Mouse (Mus musculus) intestine, embryonic 16.5 days (tissue): ENCODE measurements around the gene Izumo2. TPM values are rescaled to one million over a fixed set of nuclear protein-coding genes. Genes with fewer than 3 reads are reported as not detected.
"Not testable (repeated sequence)": the region's sequence is repeated elsewhere in the genome, so short reads cannot be mapped to it uniquely, and the experiment has no call there.

Experiments
- ATAC-seq: fragments of 200-750 bp; cut with Nextera tagmentation; 2 replicates; pipeline ENCODE4 v1.8.0; 2017; ENCODE audit warnings: moderate TSS enrichment, moderate library complexity
- H3K27ac ChIP-seq: fragments of 300-500 bp; sonication (generic); 2 replicates; pipeline ENCODE4 v1.5.1; 2014; ENCODE audit warnings: mild to moderate bottlenecking, low read length
- H3K27me3 ChIP-seq: fragments of 300-500 bp; sonication (generic); replicated peaks from 2 replicates; pipeline ENCODE4 v1.6.1; 2014; ENCODE audit warnings: low read length, control low read depth, mixed read lengths; ENCODE audit not compliant: control insufficient read depth, insufficient read depth
- H3K36me3 ChIP-seq: fragments of 300-500 bp; sonication (generic); 2 replicates; pipeline ENCODE4 v1.6.1; 2014; ENCODE audit warnings: low read length, control low read depth; ENCODE audit not compliant: control insufficient read depth, insufficient read depth
- H3K4me1 ChIP-seq: fragments of 300-500 bp; sonication (generic); 2 replicates; pipeline ENCODE4 v1.6.1; 2014; ENCODE audit warnings: low read length, control low read depth, mixed read lengths; ENCODE audit not compliant: control insufficient read depth, insufficient read depth
- H3K4me2 ChIP-seq: fragments of 300-500 bp; sonication (generic); 2 replicates; pipeline ENCODE4 v1.6.1; 2014; ENCODE audit warnings: low read depth, low read length, control low read depth
- H3K4me3 ChIP-seq: fragments of 300-500 bp; sonication (generic); 2 replicates; pipeline ENCODE4 v1.5.1; 2014; ENCODE audit warnings: mild to moderate bottlenecking, low read length
- H3K9ac ChIP-seq: fragments of 300-500 bp; sonication (generic); 2 replicates; pipeline ENCODE4 v1.6.1; 2014; ENCODE audit warnings: low read depth, low read length
- H3K9me3 ChIP-seq: fragments of 300-500 bp; sonication (generic); 2 replicates; pipeline ENCODE4 v1.6.1; 2016; ENCODE audit warnings: low read length, control low read depth; ENCODE audit not compliant: control insufficient read depth
- WGBS: fragments of 180-500 bp; shearing (Covaris S2); extraction: QIAGEN DNeasy Blood & Tissue Kit; methylation state at CpG from one replicate; pipeline ENCODE4 v1.1.7; 2014; 5-methylcytosine and 5-hydroxymethylcytosine counted together
- polyA plus RNA-seq: library from polyadenylated mRNA; unstranded; fragments of >200 nt; fragmentation: Nextera tagmentation; extraction: Ambion mirVana; gene quantifications from 2 replicates; pipeline ENCODE4 v1.2.1, GENCODE M21; 2015

The Izumo2 gene
- polyA plus RNA-seq, 1 experiment from 2014 or later, result not detected

DNA sequence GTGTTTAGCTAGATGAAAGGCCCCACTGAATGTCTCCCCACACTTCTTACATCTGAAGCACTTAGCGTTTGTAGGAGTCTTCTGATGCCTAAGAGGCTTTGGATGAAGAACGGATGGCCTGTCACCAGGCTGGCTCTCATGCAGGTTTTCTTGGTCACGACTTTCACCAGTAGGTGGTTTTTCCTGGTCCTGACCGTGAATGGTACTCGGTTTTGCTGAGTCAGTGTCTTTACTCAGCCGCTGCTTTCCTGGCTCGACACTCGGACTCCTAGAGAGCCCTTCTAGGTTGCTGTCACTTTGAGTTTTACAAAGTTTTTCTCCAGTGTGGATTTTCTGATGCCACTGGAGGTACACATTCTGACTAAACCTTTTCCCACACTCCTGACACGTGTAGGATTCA lies 25.2 kb downstream of the Izumo2 start:
- Histone ChIP-seq H3K4me2 (no peak overlapping the region), H3K27me3 (no peaks in the 10 kb centered on the region), H3K4me3 (no peak overlapping the region), H3K36me3 (no peaks in the 10 kb centered on the region), H3K9me3 (no peaks in the 10 kb centered on the region), H3K4me1 (no peaks in the 10 kb centered on the region), H3K27ac (no peak overlapping the region), H3K9ac (no peak overlapping the region)
- WGBS, result 87% methylated on average over 9 of the region's 9 CpGs
- ATAC-seq, result no peak

DNA sequence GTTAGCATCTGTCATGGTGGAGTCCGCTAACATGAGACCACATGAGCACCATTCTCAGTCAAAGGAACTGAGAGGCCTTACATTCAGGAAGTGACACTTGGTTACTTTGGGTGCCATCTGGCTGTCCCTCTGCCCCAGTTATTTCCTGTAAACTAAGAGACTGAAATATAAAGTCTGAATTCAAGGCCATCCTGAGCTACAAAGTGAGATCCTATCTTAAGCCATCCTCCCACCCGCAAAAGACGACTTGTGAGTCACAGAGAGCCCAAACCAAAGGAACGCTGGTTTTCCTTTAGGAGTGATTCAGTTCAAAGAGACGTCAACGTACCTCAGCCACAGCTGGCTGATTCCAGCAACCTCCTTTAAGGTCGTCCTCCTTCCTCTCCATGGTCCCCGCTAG lies 32.8 kb downstream of the Izumo2 start:
- ATAC-seq, result no peak
- Histone ChIP-seq H3K9ac (no peak overlapping the region), H3K4me1 (peaks cover 11% of the 10 kb centered on the region), H3K27ac (no peak overlapping the region), H3K36me3 (no peaks in the 10 kb centered on the region), H3K9me3 (no peaks in the 10 kb centered on the region), H3K27me3 (no peaks in the 10 kb centered on the region), H3K4me3 (no peak overlapping the region), H3K4me2 (no peak overlapping the region)
- WGBS, result 82% methylated on average over 8 of the region's 8 CpGs

DNA sequence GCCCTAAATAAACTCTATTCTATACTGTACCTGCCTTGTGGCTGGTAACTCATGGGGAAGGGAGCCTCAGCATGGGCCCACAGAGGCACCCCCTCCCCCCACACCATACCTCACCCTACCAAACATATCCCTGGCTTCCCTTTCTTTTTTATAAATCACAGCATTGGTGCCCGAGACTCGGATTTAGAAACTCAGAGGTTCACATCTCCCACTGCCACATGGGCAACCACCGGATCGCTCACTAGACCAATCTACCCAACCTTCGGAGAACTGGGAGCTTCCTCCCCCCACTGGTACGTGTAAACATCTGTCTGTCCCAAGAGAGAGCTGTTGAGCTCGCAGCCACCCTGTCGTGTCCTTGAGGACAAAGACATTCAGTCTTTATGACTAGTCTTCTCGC lies 35.7 kb downstream of the Izumo2 start:
- H3K27me3 ChIP-seq, result no peaks in the 10 kb centered on the region
- no peaks in the 10 kb centered on the region for H3K9me3 ChIP-seq
- WGBS, result 53% methylated on average over 9 of the region's 9 CpGs
- no peak for ATAC-seq
- peaks cover 21% of the 10 kb centered on the region for H3K4me1 ChIP-seq
- H3K27ac ChIP-seq, result no peak overlapping the region
- no peaks in the 10 kb centered on the region for H3K36me3 ChIP-seq
- 0 out of 2 replicates have a peak overlapping the region, but pooled peaks have one; percentile 87 for H3K4me2 ChIP-seq
- H3K4me3 ChIP-seq, result no peak overlapping the region
- no peak overlapping the region for H3K9ac ChIP-seq

DNA sequence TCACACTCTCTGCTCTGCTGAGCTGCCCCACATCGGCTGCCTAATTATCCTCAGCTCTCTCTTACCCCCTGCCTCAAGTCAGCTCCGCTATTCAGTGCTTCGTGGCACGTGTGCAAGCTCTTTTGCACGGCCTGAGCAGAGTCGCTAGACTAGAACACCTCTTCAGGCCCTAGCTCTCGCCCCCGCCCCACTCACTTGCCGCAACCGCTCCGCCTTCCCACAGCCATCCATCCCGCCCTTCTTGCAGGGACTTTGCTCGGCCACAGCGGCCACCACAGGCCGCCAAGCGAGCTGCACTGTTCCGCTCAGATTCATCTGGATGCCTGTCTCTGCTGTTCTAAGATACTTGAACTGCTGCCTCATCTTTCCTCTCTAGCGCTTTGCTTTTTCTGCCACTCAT lies 36.5 kb downstream of the Izumo2 start:
- Histone ChIP-seq H3K9me3 (no peaks in the 10 kb centered on the region), H3K27me3 (no peaks in the 10 kb centered on the region), H3K4me1 (peaks cover 25% of the 10 kb centered on the region), H3K36me3 (no peaks in the 10 kb centered on the region), H3K27ac (no peak overlapping the region), H3K9ac (peak overlapping the region; percentile 67), H3K4me3 (peak overlapping the region; percentile 52), H3K4me2 (peak overlapping the region; percentile 87)
- under 1% methylated on average over 18 of the region's 18 CpGs for WGBS
- peak; percentile 49 for ATAC-seq

DNA sequence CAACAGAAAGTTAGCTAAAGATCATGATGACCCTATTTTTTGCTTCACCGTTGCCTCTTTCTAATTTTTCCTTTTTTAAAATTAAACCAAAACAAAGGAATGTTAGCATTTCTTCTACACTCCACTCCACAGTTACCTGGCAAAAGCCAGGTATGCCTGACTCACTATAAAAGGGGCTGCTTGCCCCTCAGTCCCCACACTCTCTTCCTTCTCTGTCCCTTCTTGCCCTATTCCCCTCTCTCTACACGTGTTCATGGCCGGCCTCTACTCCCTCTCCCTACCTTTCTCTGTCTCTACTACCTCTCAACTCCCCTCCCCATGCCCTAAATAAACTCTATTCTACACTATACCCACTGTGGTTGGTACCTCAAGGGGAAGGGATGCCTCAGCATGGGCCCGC lies 38.6 kb downstream of the Izumo2 start:
- H3K9me3 ChIP-seq, result no peaks in the 10 kb centered on the region
- H3K27me3 ChIP-seq, result no peaks in the 10 kb centered on the region
- H3K4me2 ChIP-seq, result no peak overlapping the region; the same call in 1 of the 2 replicates
- H3K4me1 ChIP-seq, result peaks cover 25% of the 10 kb centered on the region
- H3K27ac ChIP-seq, result no peak overlapping the region
- H3K4me3 ChIP-seq, result peak overlapping the region; percentile 72
- H3K36me3 ChIP-seq, result no peaks in the 10 kb centered on the region
- H3K9ac ChIP-seq, result peak overlapping the region; percentile 80; the same call in 1 of the 2 replicates
- WGBS, result 74% methylated on average over 4 of the region's 4 CpGs
- no peak for ATAC-seq

DNA sequence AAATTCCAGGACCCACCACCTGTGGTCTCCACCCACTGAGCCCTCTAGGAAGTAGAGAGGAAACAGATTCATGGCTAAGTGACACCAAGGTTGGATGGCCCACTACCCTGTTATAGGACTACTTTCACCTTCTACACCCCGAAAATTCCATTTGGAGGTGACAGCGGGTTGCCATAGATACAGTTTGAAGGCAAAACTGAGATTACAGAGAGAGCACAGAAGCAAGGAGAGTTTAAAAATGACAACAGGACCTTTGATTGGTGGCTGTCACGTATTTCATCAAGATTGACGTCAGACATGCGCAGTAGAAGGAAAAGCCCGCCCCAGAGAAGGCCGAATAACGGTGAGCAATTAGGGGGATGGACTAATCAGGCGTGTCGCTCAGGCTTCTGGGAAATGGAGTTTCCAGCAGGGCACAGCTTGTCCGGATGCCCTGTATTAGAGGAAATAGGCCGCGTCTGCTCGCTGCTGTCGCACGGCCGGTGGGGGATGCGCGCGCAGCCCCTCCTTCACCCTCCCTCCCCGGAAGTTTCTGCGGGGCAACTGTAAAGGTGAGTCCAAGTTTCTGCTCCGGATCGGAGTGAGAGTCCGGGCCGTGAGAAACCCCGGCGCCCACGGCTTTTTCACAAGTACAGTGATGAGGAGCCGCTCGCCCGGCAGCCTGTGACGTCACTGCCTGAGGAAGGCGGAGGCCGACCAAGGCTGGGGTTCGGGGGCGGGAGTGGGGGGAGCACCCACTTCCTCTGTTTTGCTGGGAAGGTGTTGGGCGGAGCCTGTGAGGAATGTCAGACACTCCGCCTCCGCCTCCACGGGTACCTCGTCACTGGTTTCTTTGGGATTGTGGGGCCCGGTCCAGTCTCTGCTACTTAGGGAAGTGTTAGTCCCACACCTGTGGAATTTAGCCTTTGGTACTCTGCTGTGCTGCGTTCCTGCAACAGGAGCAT lies 39.8 kb downstream of the Izumo2 start, which contains the start of gene Vrk3:
Gene Vrk3 (plus strand): TSS at position 313 of the 944 bp plus-strand sequence.
- WGBS, result under 1% methylated on average over 44 of the region's 44 CpGs
- peak; percentile 98 for ATAC-seq
- H3K4me1 ChIP-seq, result peaks cover 25% of the 10 kb centered on the region
- H3K27me3 ChIP-seq, result no peaks in the 10 kb centered on the region
- peak within 1 kb of the TSS; percentile 95 for H3K27ac ChIP-seq
- H3K36me3 ChIP-seq, result no peaks in the 10 kb centered on the region
- peak within 1 kb of the TSS; percentile 80 for H3K9ac ChIP-seq
- H3K9me3 ChIP-seq, result no peaks in the 10 kb centered on the region
- peak within 1 kb of the TSS; percentile 86 for H3K4me2 ChIP-seq
- H3K4me3 ChIP-seq, result peak within 1 kb of the TSS; percentile 72

DNA sequence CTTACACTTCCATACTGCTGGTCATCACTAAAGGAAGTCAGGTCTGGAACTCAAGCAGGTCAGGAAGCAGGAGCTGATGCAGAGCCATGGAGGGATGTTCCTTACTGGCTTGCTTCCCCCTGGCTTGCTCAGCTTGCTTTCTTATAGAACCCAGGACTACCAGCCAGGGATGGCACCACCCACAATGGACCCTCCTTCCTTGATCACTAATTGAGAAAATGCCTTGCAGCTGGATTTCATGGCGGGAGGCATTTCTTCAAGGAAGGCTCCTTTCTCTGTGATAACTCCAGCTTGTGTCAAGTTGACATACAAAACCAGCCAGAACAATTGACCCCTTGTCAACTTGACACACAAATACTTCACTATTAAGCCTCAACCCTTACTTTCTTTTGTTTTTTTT lies 42.4 kb downstream of the Izumo2 start, which contains the start of gene Zfp473:
Gene Zfp473 (minus strand): TSS at position 101 of the 400 bp plus-strand sequence.
- H3K9ac ChIP-seq, result not testable (repeated sequence)

DNA sequence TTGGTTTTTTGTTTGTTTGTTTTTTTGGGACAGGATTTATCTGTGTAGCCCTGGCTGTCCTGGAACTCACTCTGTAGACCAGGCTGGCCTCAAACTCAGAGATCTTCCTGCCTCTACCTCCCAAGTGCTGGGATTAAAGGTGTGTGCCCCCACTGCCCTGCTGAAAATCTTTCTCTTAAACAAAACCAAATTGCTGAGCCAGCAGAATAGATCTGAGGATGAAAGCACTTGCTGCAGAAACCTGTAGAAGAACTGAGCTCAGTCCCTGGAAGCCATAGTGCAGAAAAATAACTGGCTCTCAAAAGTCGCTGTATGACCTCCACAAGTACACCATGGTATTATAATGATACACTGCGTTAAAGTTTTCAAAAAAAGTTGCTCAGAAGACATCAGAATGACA lies 48.6 kb downstream of the Izumo2 start:
- peaks cover 18% of the 10 kb centered on the region for H3K36me3 ChIP-seq
- no peak for ATAC-seq
- H3K4me2 ChIP-seq, result no peak overlapping the region
- H3K4me3 ChIP-seq, result no peak overlapping the region
- H3K27ac ChIP-seq, result no peak overlapping the region
- no peaks in the 10 kb centered on the region for H3K27me3 ChIP-seq
- no peaks in the 10 kb centered on the region for H3K9me3 ChIP-seq
- no peaks in the 10 kb centered on the region for H3K4me1 ChIP-seq
- no peak overlapping the region for H3K9ac ChIP-seq
- WGBS, result 82% methylated on average over 2 of the region's 2 CpGs

More for the DNA sequence above, 42.4 kb downstream of the Izumo2 start, which contains the start of gene Zfp473:
- H3K9me3 ChIP-seq, H3K4me2 ChIP-seq, H3K27me3 ChIP-seq, ATAC-seq, H3K27ac ChIP-seq, H3K4me3 ChIP-seq: not testable (repeated sequence)
- H3K4me1 ChIP-seq, result peaks cover 14% of the 10 kb centered on the region
- H3K36me3 ChIP-seq, result peaks cover 11% of the 10 kb centered on the region; the same call in 1 of the 2 replicates
- 95% methylated on average over 1 of the region's 1 CpGs for WGBS

DNA sequence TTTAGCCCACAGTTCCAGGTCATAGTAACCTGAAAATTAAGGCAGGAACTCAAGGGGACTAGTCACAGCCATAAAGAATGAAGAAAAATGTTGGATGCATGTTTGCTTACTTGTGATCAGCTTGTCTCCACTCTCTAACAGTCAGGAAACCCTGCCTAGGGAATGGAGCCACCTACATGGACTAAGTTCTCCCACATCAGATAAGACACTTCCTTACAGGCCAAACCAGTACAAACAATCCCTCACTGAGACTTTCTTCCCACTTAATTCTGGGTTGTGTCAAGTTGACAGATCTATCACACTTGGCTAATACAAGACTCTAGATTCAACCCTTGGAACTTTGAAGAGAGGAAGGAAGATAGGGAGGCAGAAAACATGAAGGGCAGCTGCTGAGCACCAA lies 51.8 kb downstream of the Izumo2 start:
- no peak overlapping the region for H3K9ac ChIP-seq
- peaks cover 16% of the 10 kb centered on the region for H3K36me3 ChIP-seq

More for the DNA sequence above, 51.8 kb downstream of the Izumo2 start:
- no peak overlapping the region for H3K4me3 ChIP-seq
- no peaks in the 10 kb centered on the region for H3K27me3 ChIP-seq
- ATAC-seq, result no peak
- H3K9me3 ChIP-seq, result no peaks in the 10 kb centered on the region
- no peaks in the 10 kb centered on the region for H3K4me1 ChIP-seq
- H3K4me2 ChIP-seq, result no peak overlapping the region
- H3K27ac ChIP-seq, result no peak overlapping the region
